Mouse (Mus musculus): ENCODE measurements around the gene Ogdh. TPM values are rescaled to one million over a fixed set of nuclear protein-coding genes. Genes with fewer than 3 reads are reported as not detected.
A peak's percentile ranks its signal among the peaks of the same experiment; 100 is the strongest.

Ogdh gene
- total and polyA plus RNA-seq, 3 experiments: 91.8 to 118 (median 94.9) TPM

- H3K9me3 ChIP-seq (replicated peaks; ENCODE audit: insufficient read depth, low read length): no peaks in the 10 kb centered on the region
- H3K4me1 ChIP-seq (ENCODE audit: control insufficient read depth in 1 of 2, insufficient read depth in 2 of 2, low read length in 2 of 2): peaks cover 0 to 14% of the 10 kb centered on the region in 2 experiments; a peak in 1 of 4 replicates
- no peaks in the 10 kb centered on the region for H3K79me2 ChIP-seq (ENCODE audit: control insufficient read depth, insufficient read depth, low read length, poor library complexity)
- H3K27ac ChIP-seq (ENCODE audit: control insufficient read depth, low read depth, low read length): no peak overlapping the region
- no peak overlapping the region for H3K9ac ChIP-seq (ENCODE audit: control insufficient read depth, low read depth, low read length, poor library complexity, severe bottlenecking)
- no peak for DNase-seq (ENCODE audit: low read depth, low spot score)
- peaks cover 0 to 8% of the 10 kb centered on the region in 2 experiments; a peak in 2 of 4 replicates for H3K36me3 ChIP-seq (ENCODE audit: control insufficient read depth in 1 of 2, insufficient read depth in 2 of 2, low read length in 2 of 2)
- TF ChIP-seq CHD2 (IDR thresholded peaks at IDR 0.05; ENCODE audit: low read length) (no peak), SIN3A (IDR thresholded peaks at IDR 0.05; ENCODE audit: low read length) (no peak), EP300 (IDR thresholded peaks at IDR 0.05; ENCODE audit: low read depth in 1 of 2, low read length in 2 of 2) (no peak)
- no peak overlapping the region for H3K4me3 ChIP-seq (ENCODE audit: control insufficient read depth in 1 of 2, insufficient read depth in 1 of 2, low read depth in 2 of 2, low read length in 2 of 2)
- no peaks in the 10 kb centered on the region for H3K27me3 ChIP-seq (ENCODE audit: control insufficient read depth in 1 of 2, insufficient read depth in 2 of 2, low read length in 2 of 2)
Observed at GRCm38 (mm10) chr11:6364581-6365275, 73.3 kb downstream of the Ogdh start.

GRCm38 (mm10) chr11:6365885-6366284 is 74.5 kb downstream of the Ogdh start:
- Histone ChIP-seq H3K36me3 (ENCODE audit: control insufficient read depth in 1 of 2, insufficient read depth in 2 of 2, low read length in 2 of 2) (peaks cover 0 to 8% of the 10 kb centered on the region in 2 experiments; a peak in 2 of 4 replicates), H3K4me1 (ENCODE audit: control insufficient read depth in 1 of 2, insufficient read depth in 2 of 2, low read length in 2 of 2) (peaks cover 0 to 14% of the 10 kb centered on the region in 2 experiments; a peak in 1 of 4 replicates), H3K27ac (ENCODE audit: control insufficient read depth, low read depth, low read length) (peak overlapping the region; percentile 58), H3K4me3 (ENCODE audit: control insufficient read depth in 1 of 2, insufficient read depth in 1 of 2, low read depth in 2 of 2, low read length in 2 of 2) (peak overlapping the region; percentile 8 to 20; a peak in 2 of 4 replicates), H3K9ac (ENCODE audit: control insufficient read depth, low read depth, low read length, poor library complexity, severe bottlenecking) (peak overlapping the region; percentile 51), H3K27me3 (ENCODE audit: control insufficient read depth in 1 of 2, insufficient read depth in 2 of 2, low read length in 2 of 2) (no peaks in the 10 kb centered on the region), H3K79me2 (ENCODE audit: control insufficient read depth, insufficient read depth, low read length, poor library complexity) (no peaks in the 10 kb centered on the region), H3K9me3 (replicated peaks; ENCODE audit: insufficient read depth, low read length) (no peaks in the 10 kb centered on the region)
- TF ChIP-seq SMC3 (IDR thresholded peaks at IDR 0.05; ENCODE audit: low read depth, low read length) (peak; percentile 89), ZKSCAN1 (IDR thresholded peaks at IDR 0.05; ENCODE audit: low read depth, low read length) (no peak), POLR2A (IDR thresholded peaks at IDR 0.05; ENCODE audit: control insufficient read depth in 1 of 2, insufficient read depth in 1 of 2, low read depth in 1 of 2, low read length in 2 of 2, poor library complexity in 1 of 2) (peak; percentile 13 to 82; a peak in 2 of 4 replicates), RCOR1 (IDR thresholded peaks at IDR 0.05; ENCODE audit: low read depth, low read length) (no peak), TBP (IDR thresholded peaks at IDR 0.05; ENCODE audit: low read depth, low read length) (peak; percentile 78), HCFC1 (IDR thresholded peaks at IDR 0.05; ENCODE audit: low read depth, low read length) (peak; percentile 74), TCF12 (IDR thresholded peaks at IDR 0.05; ENCODE audit: low read depth, low read length) (peak; percentile 34; the same call in 1 of the 2 replicates), MAX (IDR thresholded peaks at IDR 0.05; ENCODE audit: low read length) (peak; percentile 44), RAD21 (IDR thresholded peaks at IDR 0.05; ENCODE audit: low read depth, low read length) (peak; percentile 58), SIN3A (IDR thresholded peaks at IDR 0.05; ENCODE audit: low read length) (0 out of 2 replicates have a peak, but pooled peaks have one; percentile 19), GATA1 (IDR thresholded peaks at IDR 0.05; ENCODE audit: low read depth, low read length) (peak; percentile 51; the same call in 1 of the 2 replicates), CTCF (IDR thresholded peaks at IDR 0.05 in 2 of 3, conservative IDR thresholded peaks at IDR 0.05 in 1 of 3; ENCODE audit: control insufficient read depth in 1 of 3, insufficient read depth in 1 of 3, low read depth in 2 of 3, low read length in 3 of 3, poor library complexity in 1 of 3, severe bottlenecking in 1 of 3) (peak; percentile 81 to 98 (median 97)), MXI1 (IDR thresholded peaks at IDR 0.05; ENCODE audit: low read depth, low read length) (peak; percentile 42; the same call in 1 of the 2 replicates), JUND (IDR thresholded peaks at IDR 0.05; ENCODE audit: low read depth, low read length) (no peak), MYC (IDR thresholded peaks at IDR 0.05; ENCODE audit: low read depth, low read length) (peak; percentile 68; the same call in 1 of the 2 replicates), NELFE (IDR thresholded peaks at IDR 0.05; ENCODE audit: low read depth, low read length) (peak; percentile 71), ELF1 (IDR thresholded peaks at IDR 0.05; ENCODE audit: low read depth, low read length) (peak; percentile 74), ZC3H11A (IDR thresholded peaks at IDR 0.05; ENCODE audit: low read depth, low read length) (peak; percentile 56), KAT2A (conservative IDR thresholded peaks at IDR 0.05; ENCODE audit: low read depth, low read length) (no peak)
- DNase-seq (ENCODE audit: low read depth, low spot score): peak; percentile 96
